Mouse (Mus musculus): Measurements from ENCODE around the gene Gimap1. TPM values are rescaled to one million over a fixed set of nuclear protein-coding genes. Genes with fewer than 3 reads are reported as not detected.

The Gimap1 gene
- polyA plus RNA-seq, 1 experiment from 2014 or later = 6.4 TPM

- H3K36me3 ChIP-seq = no peaks in the 10 kb centered on the region
- 36% methylated on average over 3 of the region's 3 CpGs for WGBS (ENCODE audit: insufficient replicate concordance)
- ATAC-seq (ENCODE audit: low read depth) = no peak
- H3K27ac ChIP-seq = peak overlapping the region; percentile 59
- H3K27me3 ChIP-seq = no peaks in the 10 kb centered on the region
- no peaks in the 10 kb centered on the region for H3K9me3 ChIP-seq (replicated peaks)
- peak overlapping the region; percentile 15; the same call in 1 of the 2 replicates for H3K4me2 ChIP-seq
- H3K9ac ChIP-seq = no peak overlapping the region
- no peak for DNase-seq
- H3K4me3 ChIP-seq (replicated peaks) = no peak overlapping the region
- peaks cover 17% of the 10 kb centered on the region for H3K4me1 ChIP-seq (replicated peaks)
Observed at GRCm38 (mm10) chr6:48740501-48741169, 1.8 kb downstream of the Gimap1 start.

DNA sequence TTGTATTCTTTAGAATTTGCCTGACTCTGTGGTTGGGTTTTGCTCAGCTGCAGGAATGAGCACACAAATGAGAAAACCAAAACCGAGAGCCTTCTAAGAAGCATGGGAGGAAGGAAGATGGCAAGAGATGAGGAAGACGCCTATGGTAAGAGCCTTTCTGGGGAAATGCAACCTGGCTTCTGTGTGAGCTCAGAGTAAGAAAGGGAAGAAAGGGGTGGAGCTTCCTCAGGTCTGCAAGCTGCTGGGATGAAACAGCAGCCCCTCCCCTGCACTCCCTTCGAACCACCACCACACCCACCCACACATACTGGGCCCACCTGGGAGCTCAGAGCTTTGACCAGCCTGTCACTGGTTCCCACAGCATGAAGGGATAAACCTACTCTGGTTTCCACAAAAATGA lies 2.4 kb downstream of the Gimap1 start:
- Histone ChIP-seq H3K4me3 (replicated peaks) (no peak overlapping the region), H3K4me2 (no peak overlapping the region), H3K4me1 (replicated peaks) (peaks cover 24% of the 10 kb centered on the region), H3K36me3 (no peaks in the 10 kb centered on the region), H3K27me3 (no peaks in the 10 kb centered on the region), H3K9me3 (replicated peaks) (no peaks in the 10 kb centered on the region), H3K27ac (peak overlapping the region; percentile 59), H3K9ac (no peak overlapping the region)
- ATAC-seq (ENCODE audit: low read depth) = peak; percentile 26; the same call in 1 of the 2 replicates
- DNase-seq = no peak
- WGBS (ENCODE audit: insufficient replicate concordance) = 15% methylated on average over 3 of the region's 3 CpGs

DNA sequence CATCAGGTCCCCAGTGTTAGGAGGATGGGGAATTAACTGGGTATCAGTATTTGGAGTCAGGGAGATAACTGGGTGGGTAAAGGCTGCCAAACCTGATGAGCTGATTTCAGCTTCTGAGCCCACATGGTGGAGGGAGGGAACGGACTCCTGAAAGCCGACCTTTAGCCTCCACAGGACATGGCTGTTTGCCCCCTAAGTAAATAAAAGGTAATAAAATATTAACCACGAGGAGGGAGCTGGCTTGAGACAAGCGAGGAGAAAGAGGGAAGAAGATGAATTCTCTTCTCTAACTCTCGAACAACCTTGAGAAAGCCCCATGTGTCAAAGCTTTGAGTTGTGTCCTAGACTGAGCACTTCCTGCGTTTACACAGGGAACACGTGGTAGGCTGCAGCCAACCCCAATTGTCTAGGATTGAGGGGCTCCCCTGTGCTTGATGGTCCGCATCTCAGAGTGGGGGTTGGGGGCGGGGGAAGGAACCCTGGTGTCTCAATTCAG lies 2.9 kb downstream of the Gimap1 start:
- no peak overlapping the region for H3K9ac ChIP-seq
- peak overlapping the region; percentile 76 for H3K27ac ChIP-seq
- peak overlapping the region; percentile 52; the same call in 1 of the 2 replicates for H3K4me3 ChIP-seq (replicated peaks)
- no peaks in the 10 kb centered on the region for H3K36me3 ChIP-seq
- no peaks in the 10 kb centered on the region for H3K27me3 ChIP-seq
- peaks cover 25% of the 10 kb centered on the region for H3K4me1 ChIP-seq (replicated peaks)
- ATAC-seq (ENCODE audit: low read depth) (peak; percentile 50; the same call in 1 of the 2 replicates), DNase-seq (no peak)
- peak overlapping the region; percentile 53 for H3K4me2 ChIP-seq
- 39% methylated on average over 9 of the region's 9 CpGs for WGBS (ENCODE audit: insufficient replicate concordance)
- H3K9me3 ChIP-seq (replicated peaks) = no peaks in the 10 kb centered on the region

DNA sequence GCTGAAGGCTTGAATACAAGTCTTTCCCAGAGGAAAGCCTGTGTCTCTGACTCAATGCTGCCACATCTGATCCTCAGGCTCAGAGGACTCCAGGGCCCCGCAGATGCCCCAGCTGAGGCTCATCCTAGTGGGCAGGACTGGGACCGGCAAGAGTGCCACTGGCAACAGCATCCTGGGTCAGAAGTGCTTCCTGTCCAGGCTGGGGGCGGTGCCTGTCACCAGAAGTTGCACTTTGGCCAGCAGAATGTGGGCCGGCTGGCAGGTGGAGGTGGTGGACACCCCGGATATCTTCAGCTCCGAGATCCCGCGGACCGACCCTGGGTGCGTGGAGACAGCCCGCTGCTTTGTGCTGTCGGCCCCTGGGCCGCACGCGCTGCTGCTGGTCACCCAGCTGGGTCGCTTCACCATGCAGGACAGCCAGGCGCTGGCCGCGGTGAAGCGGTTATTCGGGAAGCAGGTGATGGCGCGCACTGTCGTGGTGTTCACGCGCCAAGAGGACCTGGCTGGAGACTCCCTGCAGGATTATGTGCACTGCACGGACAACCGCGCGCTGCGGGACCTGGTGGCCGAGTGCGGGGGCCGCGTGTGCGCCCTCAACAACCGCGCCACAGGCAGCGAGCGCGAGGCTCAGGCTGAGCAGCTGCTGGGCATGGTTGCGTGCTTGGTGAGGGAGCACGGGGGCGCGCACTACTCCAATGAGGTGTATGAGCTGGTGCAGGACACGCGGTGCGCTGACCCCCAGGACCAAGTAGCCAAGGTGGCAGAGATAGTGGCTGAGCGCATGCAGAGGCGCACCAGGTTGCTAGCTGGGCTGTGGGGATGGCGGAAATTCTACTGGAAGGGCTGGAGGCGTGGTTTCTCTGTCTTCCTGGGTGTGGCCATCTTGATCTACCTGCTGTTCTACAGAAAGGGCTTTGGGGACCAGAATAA lies 3.8 kb downstream of the Gimap1 start:
- H3K4me2 ChIP-seq = peak overlapping the region; percentile 53
- no peaks in the 10 kb centered on the region for H3K27me3 ChIP-seq
- H3K36me3 ChIP-seq = no peaks in the 10 kb centered on the region
- 56% methylated on average over 52 of the region's 52 CpGs for WGBS (ENCODE audit: insufficient replicate concordance)
- H3K4me3 ChIP-seq (replicated peaks) = peak overlapping the region; percentile 52
- H3K9me3 ChIP-seq (replicated peaks) = no peaks in the 10 kb centered on the region
- H3K9ac ChIP-seq = peak overlapping the region; percentile 46
- ATAC-seq (ENCODE audit: low read depth) = peak; percentile 51
- peak overlapping the region; percentile 76 for H3K27ac ChIP-seq
- DNase-seq = no peak
- peaks cover 33% of the 10 kb centered on the region for H3K4me1 ChIP-seq (replicated peaks)

DNA sequence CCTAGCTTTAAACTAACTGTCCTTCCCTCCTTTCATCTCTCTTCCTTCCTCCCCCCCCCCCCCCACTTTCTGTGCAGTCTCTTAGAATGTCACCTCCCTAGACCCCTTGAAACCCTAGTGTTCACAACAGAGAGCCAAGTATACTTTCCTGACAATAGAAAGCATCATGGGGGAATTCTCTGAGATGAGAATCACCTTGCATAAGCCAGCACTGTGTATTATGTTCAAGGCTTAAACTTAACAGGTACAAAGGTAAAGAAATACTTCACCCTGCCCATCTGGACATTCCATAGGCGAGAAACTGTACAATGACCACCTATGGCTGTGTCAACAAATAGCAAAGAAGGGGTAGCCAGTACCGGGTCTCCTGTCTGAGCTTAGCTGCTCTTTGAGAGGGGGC lies 6.6 kb downstream of the Gimap1 start:
- no peak overlapping the region for H3K4me3 ChIP-seq (replicated peaks)
- WGBS (ENCODE audit: insufficient replicate concordance) = 23% methylated on average over 2 of the region's 2 CpGs
- peaks cover 34% of the 10 kb centered on the region for H3K4me1 ChIP-seq (replicated peaks)
- peak overlapping the region; percentile 50; the same call in 1 of the 2 replicates for H3K27ac ChIP-seq
- H3K27me3 ChIP-seq = no peaks in the 10 kb centered on the region
- 0 out of 2 replicates have a peak overlapping the region, but pooled peaks have one; percentile 24 for H3K4me2 ChIP-seq
- ATAC-seq (ENCODE audit: low read depth) (no peak), DNase-seq (no peak)
- H3K36me3 ChIP-seq = no peaks in the 10 kb centered on the region
- H3K9ac ChIP-seq = no peak overlapping the region
- no peaks in the 10 kb centered on the region for H3K9me3 ChIP-seq (replicated peaks)

- 0 out of 2 replicates have a peak within 1 kb of the TSS, but pooled peaks have one; percentile 13 for H3K9ac ChIP-seq
- peak within 1 kb of the TSS; percentile 19; the same call in 1 of the 2 replicates for H3K4me3 ChIP-seq (replicated peaks)
- no peaks in the 10 kb centered on the region for H3K36me3 ChIP-seq
- peak within 1 kb of the TSS; percentile 61 for H3K27ac ChIP-seq
- no peak for DNase-seq
- H3K4me1 ChIP-seq (replicated peaks) = peaks cover 29% of the 10 kb centered on the region
- no peak for ATAC-seq (ENCODE audit: low read depth)
- WGBS (ENCODE audit: insufficient replicate concordance) = 12% methylated on average over 16 of the region's 16 CpGs
- H3K27me3 ChIP-seq = no peaks in the 10 kb centered on the region
- peak within 1 kb of the TSS; percentile 24; the same call in 1 of the 2 replicates for H3K4me2 ChIP-seq
- no peaks in the 10 kb centered on the region for H3K9me3 ChIP-seq (replicated peaks)
Observed at GRCm38 (mm10) chr6:48745959-48746889, 7.4 kb downstream of the Gimap1 start, which contains the start of gene Gimap5. Gimap5 (plus strand) TSS chr6:48746197.

- ATAC-seq (ENCODE audit: low read depth) (no peak), DNase-seq (no peak)
- no peak overlapping the region for H3K4me3 ChIP-seq (replicated peaks)
- H3K27me3 ChIP-seq = no peaks in the 10 kb centered on the region
- H3K4me1 ChIP-seq (replicated peaks) = peaks cover 21% of the 10 kb centered on the region
- H3K4me2 ChIP-seq = 0 out of 2 replicates have a peak overlapping the region, but pooled peaks have one; percentile 5
- no peaks in the 10 kb centered on the region for H3K36me3 ChIP-seq
- H3K9ac ChIP-seq = no peak overlapping the region
- WGBS (ENCODE audit: insufficient replicate concordance) = 24% methylated on average over 7 of the region's 7 CpGs
- H3K9me3 ChIP-seq (replicated peaks) = no peaks in the 10 kb centered on the region
- H3K27ac ChIP-seq = peak overlapping the region; percentile 3; the same call in 1 of the 2 replicates
Observed at GRCm38 (mm10) chr6:48747091-48747966, 8.5 kb downstream of the Gimap1 start.

- Histone ChIP-seq H3K27ac (no peak overlapping the region), H3K4me3 (replicated peaks) (no peak overlapping the region), H3K27me3 (no peaks in the 10 kb centered on the region), H3K36me3 (no peaks in the 10 kb centered on the region), H3K4me2 (no peak overlapping the region), H3K4me1 (replicated peaks) (peaks cover 4% of the 10 kb centered on the region; the same call in 1 of the 2 replicates), H3K9me3 (replicated peaks) (no peaks in the 10 kb centered on the region), H3K9ac (no peak overlapping the region)
- ATAC-seq (ENCODE audit: low read depth) (no peak), DNase-seq (no peak)
- 74% methylated on average over 7 of the region's 7 CpGs for WGBS (ENCODE audit: insufficient replicate concordance)
Observed at GRCm38 (mm10) chr6:48763567-48764270, 24.9 kb downstream of the Gimap1 start.

DNA sequence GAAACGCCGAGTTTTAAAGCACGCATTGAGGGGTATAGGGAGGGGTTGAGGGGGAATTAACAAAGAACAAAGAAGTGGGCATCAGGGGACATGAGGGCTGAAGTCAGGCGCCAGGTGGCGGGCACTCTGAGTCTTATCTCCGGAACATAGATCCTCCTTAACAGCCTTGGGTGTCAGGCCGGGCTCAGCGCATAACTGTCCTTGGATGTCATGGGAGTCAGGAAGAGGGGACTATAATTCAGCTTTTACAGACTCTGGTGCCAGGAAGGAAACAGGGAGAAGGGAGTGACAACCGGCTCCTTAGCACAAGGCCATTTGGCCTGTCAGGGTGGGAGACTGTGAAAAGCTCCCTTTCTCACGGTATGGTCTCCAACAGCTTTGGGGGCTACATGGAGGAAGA lies 25.6 kb downstream of the Gimap1 start:
- Histone ChIP-seq H3K4me1 (replicated peaks) (peaks cover 5% of the 10 kb centered on the region; the same call in 1 of the 2 replicates), H3K9me3 (replicated peaks) (no peaks in the 10 kb centered on the region), H3K9ac (no peak overlapping the region), H3K36me3 (no peaks in the 10 kb centered on the region), H3K27me3 (no peaks in the 10 kb centered on the region), H3K4me3 (replicated peaks) (no peak overlapping the region), H3K4me2 (no peak overlapping the region), H3K27ac (no peak overlapping the region)
- DNase-seq (no peak), ATAC-seq (ENCODE audit: low read depth) (no peak)
- WGBS (ENCODE audit: insufficient replicate concordance) = 78% methylated on average over 10 of the region's 10 CpGs
